Mouse (Mus musculus) midbrain, embryonic 14.5 days (tissue): ENCODE results near the gene Abca4. TPM values are rescaled to one million over a fixed set of nuclear protein-coding genes. Genes with fewer than 3 reads are reported as not detected.

ENCODE experiments used
- ATAC-seq: fragments of 200-750 bp; cut with Nextera tagmentation; 2 replicates; pipeline ENCODE4 v1.8.0; 2017; ENCODE audit warnings: moderate number of reproducible peaks, moderate library complexity; ENCODE audit not compliant: low FRiP score, low TSS enrichment
- DNase-seq: peaks from one replicate; pipeline ENCODE4 v3.0.0-alpha.2; 2015
- H3K27ac ChIP-seq: fragments of 300-500 bp; sonication (generic); replicated peaks from 2 replicates; pipeline ENCODE4 v1.5.1; 2014; ENCODE audit warnings: mild to moderate bottlenecking, low read depth, low read length, moderate library complexity
- H3K27me3 ChIP-seq: fragments of 300-500 bp; sonication (generic); 2 replicates; pipeline ENCODE4 v1.6.1; 2014; ENCODE audit warnings: low read length, control low read depth, mixed read lengths; ENCODE audit not compliant: control insufficient read depth, insufficient read depth
- H3K36me3 ChIP-seq: fragments of 300-500 bp; sonication (generic); 2 replicates; pipeline ENCODE4 v1.6.1; 2014; ENCODE audit warnings: low read length, control low read depth; ENCODE audit not compliant: control insufficient read depth, insufficient read depth
- H3K4me1 ChIP-seq: fragments of 300-500 bp; sonication (generic); 2 replicates; pipeline ENCODE4 v1.6.1; 2014; ENCODE audit warnings: mild to moderate bottlenecking, antibody characterized with exemption, low read length, control low read depth; ENCODE audit not compliant: control insufficient read depth, insufficient read depth
- H3K4me2 ChIP-seq: fragments of 300-500 bp; sonication (generic); 2 replicates; pipeline ENCODE4 v1.6.1; 2014; ENCODE audit warnings: mild to moderate bottlenecking, low read length, moderate library complexity
- H3K4me3 ChIP-seq: fragments of 300-500 bp; sonication (generic); replicated peaks from 2 replicates; pipeline ENCODE4 v1.5.1; 2014; ENCODE audit warnings: low read depth, low read length
- H3K9ac ChIP-seq: fragments of 300-500 bp; sonication (generic); replicated peaks from 2 replicates; pipeline ENCODE4 v1.6.1; 2014; ENCODE audit warnings: mild to moderate bottlenecking, low read length, moderate library complexity
- H3K9me3 ChIP-seq: fragments of 300-500 bp; sonication (generic); 2 replicates; pipeline ENCODE4 v1.6.1; 2016; ENCODE audit warnings: low read length, control low read depth, mixed read lengths; ENCODE audit not compliant: control insufficient read depth
- WGBS: fragments of 180-500 bp; shearing (Covaris S2); extraction: QIAGEN DNeasy Blood & Tissue Kit; methylation state at CpG from one replicate; pipeline ENCODE4 v1.1.7; 2014; 5-methylcytosine and 5-hydroxymethylcytosine counted together
- polyA plus RNA-seq: library from polyadenylated mRNA; unstranded; fragments of >200 nt; fragmentation: Nextera tagmentation; extraction: Ambion mirVana; gene quantifications from 2 replicates; pipeline ENCODE4 v1.2.1, GENCODE M21; 2014

Abca4 gene
- polyA plus RNA-seq, 1 experiment from 2014 or later, result 1.6 TPM

GRCm38 (mm10) chr3:122154080-122154479 lies 109.8 kb downstream of the Abca4 start:
- Histone ChIP-seq H3K9me3 (no peaks in the 10 kb centered on the region), H3K27ac (no peak overlapping the region), H3K36me3 (no peaks in the 10 kb centered on the region), H3K27me3 (no peaks in the 10 kb centered on the region), H3K4me2 (no peak overlapping the region), H3K4me3 (no peak overlapping the region), H3K4me1 (no peaks in the 10 kb centered on the region), H3K9ac (no peak overlapping the region)
- ATAC-seq (no peak), DNase-seq (peak; percentile 4)
- WGBS, result 84% methylated on average over 2 of the region's 2 CpGs

- WGBS, result 89% methylated on average over 1 of the region's 1 CpGs
Measured at GRCm38 (mm10) chr3:122159447-122159846, 115.2 kb downstream of the Abca4 start.

GRCm38 (mm10) chr3:122169616-122170178 lies 125.5 kb downstream of the Abca4 start:
- WGBS, result 40% methylated on average over 10 of the region's 10 CpGs
- ATAC-seq (no peak), DNase-seq (peak; percentile 65)
- Histone ChIP-seq H3K4me1 (peaks cover 8% of the 10 kb centered on the region; the same call in 1 of the 2 replicates), H3K27ac (no peak overlapping the region), H3K4me2 (no peak overlapping the region), H3K9ac (no peak overlapping the region), H3K4me3 (no peak overlapping the region), H3K9me3 (no peaks in the 10 kb centered on the region), H3K36me3 (no peaks in the 10 kb centered on the region), H3K27me3 (no peaks in the 10 kb centered on the region)

More at GRCm38 (mm10) chr3:122159447-122159846, 115.2 kb downstream of the Abca4 start:
- DNase-seq, result no peak
- Histone ChIP-seq H3K4me2 (no peak overlapping the region), H3K27me3 (no peaks in the 10 kb centered on the region), H3K36me3 (no peaks in the 10 kb centered on the region), H3K9ac (no peak overlapping the region), H3K4me1 (no peaks in the 10 kb centered on the region), H3K4me3 (no peak overlapping the region), H3K9me3 (no peaks in the 10 kb centered on the region), H3K27ac (no peak overlapping the region)
- ATAC-seq, result no peak

- no peaks in the 10 kb centered on the region for H3K9me3 ChIP-seq
- no peak overlapping the region for H3K4me3 ChIP-seq
- H3K36me3 ChIP-seq, result no peaks in the 10 kb centered on the region
- H3K27ac ChIP-seq, result no peak overlapping the region
- H3K9ac ChIP-seq, result no peak overlapping the region
- no peak overlapping the region for H3K4me2 ChIP-seq
- ATAC-seq (no peak), DNase-seq (no peak)
- WGBS, result 90% methylated on average over 10 of the region's 10 CpGs
- no peaks in the 10 kb centered on the region for H3K27me3 ChIP-seq
- peaks cover 8% of the 10 kb centered on the region; the same call in 1 of the 2 replicates for H3K4me1 ChIP-seq
Measured at GRCm38 (mm10) chr3:122170621-122171309, 126.5 kb downstream of the Abca4 start.

GRCm38 (mm10) chr3:122173526-122174150 lies 129.4 kb downstream of the Abca4 start:
- 43% methylated on average over 15 of the region's 15 CpGs for whole genome bisulfite sequencing

GRCm38 (mm10) chr3:122176018-122176417 lies 131.8 kb downstream of the Abca4 start:
- Histone ChIP-seq H3K4me2 (no peak overlapping the region), H3K9me3 (no peaks in the 10 kb centered on the region), H3K4me1 (peaks cover 8% of the 10 kb centered on the region; the same call in 1 of the 2 replicates), H3K27me3 (no peaks in the 10 kb centered on the region), H3K27ac (no peak overlapping the region), H3K9ac (no peak overlapping the region), H3K36me3 (no peaks in the 10 kb centered on the region), H3K4me3 (no peak overlapping the region)
- WGBS, result 86% methylated on average over 6 of the region's 6 CpGs
- no peak for DNase-seq
- ATAC-seq, result no peak

More at GRCm38 (mm10) chr3:122173526-122174150, 129.4 kb downstream of the Abca4 start:
- ATAC-seq, result no peak
- no peak overlapping the region for H3K9ac ChIP-seq
- H3K9me3 ChIP-seq, result no peaks in the 10 kb centered on the region
- peaks cover 8% of the 10 kb centered on the region; the same call in 1 of the 2 replicates for H3K4me1 ChIP-seq
- DNase-seq, result peak; percentile 25
- no peak overlapping the region for H3K4me3 ChIP-seq
- 0 out of 2 replicates have a peak overlapping the region, but pooled peaks have one; percentile 32 for H3K27ac ChIP-seq
- H3K4me2 ChIP-seq, result no peak overlapping the region
- H3K36me3 ChIP-seq, result no peaks in the 10 kb centered on the region
- no peaks in the 10 kb centered on the region for H3K27me3 ChIP-seq

- ATAC-seq, result no peak
- no peaks in the 10 kb centered on the region for H3K36me3 ChIP-seq
- H3K9me3 ChIP-seq, result no peaks in the 10 kb centered on the region
- no peaks in the 10 kb centered on the region for H3K27me3 ChIP-seq
- WGBS, result 87% methylated on average over 8 of the region's 8 CpGs
- H3K4me2 ChIP-seq, result no peak overlapping the region
- H3K4me1 ChIP-seq, result peaks cover 8% of the 10 kb centered on the region; the same call in 1 of the 2 replicates
- no peak for DNase-seq
- H3K9ac ChIP-seq, result no peak overlapping the region
- no peak overlapping the region for H3K27ac ChIP-seq
- H3K4me3 ChIP-seq, result no peak overlapping the region
Measured at GRCm38 (mm10) chr3:122176706-122177390, 132.6 kb downstream of the Abca4 start.

GRCm38 (mm10) chr3:122184109-122184508 lies 139.9 kb downstream of the Abca4 start:
- Histone ChIP-seq H3K27ac (no peak overlapping the region), H3K27me3 (no peaks in the 10 kb centered on the region), H3K9me3 (no peaks in the 10 kb centered on the region), H3K9ac (no peak overlapping the region), H3K36me3 (no peaks in the 10 kb centered on the region), H3K4me3 (no peak overlapping the region), H3K4me2 (no peak overlapping the region), H3K4me1 (no peaks in the 10 kb centered on the region)
- DNase-seq, result no peak
- ATAC-seq, result no peak
- 51% methylated on average over 11 of the region's 11 CpGs for WGBS
